Mouse (Mus musculus) limb, embryonic 11.5 days (tissue): ENCODE data around the gene Mgat5. TPM values are rescaled to one million over a fixed set of nuclear protein-coding genes. Genes with fewer than 3 reads are reported as not detected.

Experiments
- ATAC-seq: fragments of 200-750 bp; cut with Nextera tagmentation; 2 replicates; pipeline ENCODE4 v1.8.0; 2017; ENCODE audit warnings: low read depth; ENCODE audit not compliant: insufficient number of reproducible peaks, low FRiP score, low TSS enrichment
- DNase-seq: peaks from one replicate; pipeline ENCODE4 v3.0.0-alpha.2; 2015; ENCODE audit warnings: low spot score
- H3K27ac ChIP-seq: fragments of 300-500 bp; sonication (generic); replicated peaks from 2 replicates; pipeline ENCODE4 v1.5.1; 2014; ENCODE audit warnings: low read depth, mild to moderate bottlenecking, low read length
- H3K27me3 ChIP-seq: fragments of 300-500 bp; sonication (generic); 2 replicates; pipeline ENCODE4 v1.6.1; 2014; ENCODE audit warnings: mild to moderate bottlenecking, low read length, mixed read lengths; ENCODE audit not compliant: control insufficient read depth, insufficient read depth
- H3K36me3 ChIP-seq: fragments of 300-500 bp; sonication (generic); 2 replicates; pipeline ENCODE4 v1.6.1; 2014; ENCODE audit warnings: mild to moderate bottlenecking, low read length, moderate library complexity, mixed read lengths; ENCODE audit not compliant: control insufficient read depth, insufficient read depth
- H3K4me1 ChIP-seq: fragments of 300-500 bp; sonication (generic); 2 replicates; pipeline ENCODE4 v1.6.1; 2014; ENCODE audit warnings: low read length, mixed read lengths; ENCODE audit not compliant: control insufficient read depth, insufficient read depth
- H3K4me2 ChIP-seq: fragments of 300-500 bp; sonication (generic); 2 replicates; pipeline ENCODE4 v1.6.1; 2014; ENCODE audit warnings: low read depth, mild to moderate bottlenecking, moderate library complexity; ENCODE audit not compliant: severe bottlenecking
- H3K4me3 ChIP-seq: fragments of 300-500 bp; sonication (generic); 2 replicates; pipeline ENCODE4 v1.5.1; 2014; ENCODE audit warnings: low read depth, low read length
- H3K9ac ChIP-seq: fragments of 300-500 bp; sonication (generic); 2 replicates; pipeline ENCODE4 v1.6.1; 2014; ENCODE audit warnings: mild to moderate bottlenecking, low read length
- H3K9me3 ChIP-seq: fragments of 300-500 bp; sonication (generic); 2 replicates; pipeline ENCODE4 v1.6.1; 2016; ENCODE audit warnings: low read length; ENCODE audit not compliant: control insufficient read depth
- WGBS: fragments of 180-500 bp; shearing (Covaris S2); extraction: QIAGEN DNeasy Blood & Tissue Kit; methylation state at CpG from one replicate; pipeline ENCODE4 v1.1.7; 2014; 5-methylcytosine and 5-hydroxymethylcytosine counted together
- polyA plus RNA-seq: library from polyadenylated mRNA; unstranded; fragments of >200 nt; fragmentation: Nextera tagmentation; extraction: Ambion mirVana; gene quantifications from 2 replicates; pipeline ENCODE4 v1.2.1, GENCODE M21; 2014

The Mgat5 gene
- polyA plus RNA-seq, 1 experiment from 2014 or later = 6.3 TPM

DNA sequence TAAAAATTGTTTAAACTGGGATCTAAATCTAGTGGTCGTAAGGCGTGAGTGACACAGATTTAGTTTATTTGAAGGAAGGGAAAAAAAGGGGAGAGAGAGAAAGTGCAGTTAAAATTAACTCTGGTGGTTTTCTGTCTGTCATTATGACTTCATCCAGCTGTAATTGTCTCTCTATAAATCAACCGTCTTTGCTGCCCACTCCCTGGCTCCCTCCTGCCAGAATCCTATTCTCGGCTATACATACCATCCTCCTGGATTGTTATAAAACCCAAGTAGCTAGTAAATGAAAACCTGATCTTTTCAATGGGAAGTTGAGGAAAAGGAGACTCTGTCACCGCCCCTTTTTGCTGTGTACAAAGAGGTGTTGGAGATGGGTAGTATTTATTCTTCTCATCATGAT, 88.5 kb downstream of the Mgat5 start:
- Histone ChIP-seq H3K4me2 (no peak overlapping the region), H3K9ac (no peak overlapping the region), H3K4me3 (no peak overlapping the region), H3K4me1 (no peaks in the 10 kb centered on the region), H3K27me3 (no peaks in the 10 kb centered on the region), H3K27ac (no peak overlapping the region), H3K9me3 (no peaks in the 10 kb centered on the region), H3K36me3 (no peaks in the 10 kb centered on the region)
- DNase-seq (no peak), ATAC-seq (no peak)
- WGBS = 58% methylated on average over 5 of the region's 5 CpGs

DNA sequence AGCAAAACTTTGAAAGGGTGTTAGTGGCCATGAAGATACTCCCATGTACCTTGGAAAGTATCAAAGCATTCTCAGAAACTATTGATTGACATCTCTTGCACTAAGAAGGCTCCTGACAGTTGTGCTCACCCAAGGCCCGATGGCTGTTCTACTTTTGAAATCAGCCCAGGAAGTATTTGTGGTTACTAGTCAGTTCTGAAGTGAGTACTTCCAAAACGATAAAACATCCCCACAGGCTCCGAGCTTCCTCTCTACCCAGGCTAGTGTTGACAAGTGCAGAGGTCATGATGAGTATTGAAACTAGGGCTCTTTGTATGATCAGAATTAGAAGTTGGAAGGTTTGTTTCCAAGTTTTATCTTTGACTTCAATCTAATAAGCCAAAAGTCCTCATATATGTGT, 92.0 kb downstream of the Mgat5 start:
- Histone ChIP-seq H3K36me3 (no peaks in the 10 kb centered on the region), H3K9me3 (no peaks in the 10 kb centered on the region), H3K4me2 (no peak overlapping the region), H3K4me1 (no peaks in the 10 kb centered on the region), H3K27me3 (no peaks in the 10 kb centered on the region), H3K9ac (no peak overlapping the region), H3K27ac (no peak overlapping the region), H3K4me3 (no peak overlapping the region)
- no peak for ATAC-seq
- 92% methylated on average over 3 of the region's 3 CpGs for WGBS
- no peak for DNase-seq

DNA sequence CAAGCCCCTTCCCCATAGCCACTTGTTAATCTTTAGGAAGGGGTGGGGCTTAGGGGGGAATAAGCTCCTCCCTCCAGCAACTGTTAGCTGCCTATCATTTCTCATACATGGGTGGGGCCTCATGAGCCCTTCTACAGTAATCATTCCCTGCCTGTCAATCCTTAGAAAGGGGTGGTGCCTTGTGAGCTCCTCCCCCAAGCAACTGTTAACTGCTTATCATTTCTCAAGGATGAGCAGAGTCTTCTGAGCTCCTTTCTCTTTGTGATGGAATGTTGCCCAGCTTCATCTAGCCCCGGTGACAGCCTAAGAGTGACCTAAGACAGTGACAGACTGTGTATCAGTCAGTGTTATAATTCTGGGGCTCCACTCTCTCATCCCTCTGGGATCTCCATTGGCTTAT, 95.0 kb downstream of the Mgat5 start:
- DNase-seq (no peak), ATAC-seq (no peak)
- Histone ChIP-seq H3K4me3 (no peak overlapping the region), H3K9ac (no peak overlapping the region), H3K4me1 (no peaks in the 10 kb centered on the region), H3K9me3 (no peaks in the 10 kb centered on the region), H3K27me3 (no peaks in the 10 kb centered on the region), H3K4me2 (no peak overlapping the region), H3K27ac (no peak overlapping the region), H3K36me3 (no peaks in the 10 kb centered on the region)
- WGBS = 88% methylated on average over 1 of the region's 1 CpGs

- H3K9ac ChIP-seq = no peak overlapping the region
- H3K4me3 ChIP-seq = no peak overlapping the region
- no peaks in the 10 kb centered on the region for H3K4me1 ChIP-seq
- no peak overlapping the region for H3K27ac ChIP-seq
- no peaks in the 10 kb centered on the region for H3K27me3 ChIP-seq
- 78% methylated on average over 6 of the region's 6 CpGs for WGBS
- ATAC-seq (no peak), DNase-seq (no peak)
- H3K36me3 ChIP-seq = no peaks in the 10 kb centered on the region
- H3K9me3 ChIP-seq = no peaks in the 10 kb centered on the region
- no peak overlapping the region for H3K4me2 ChIP-seq
These were observed 96.2 kb downstream of the Mgat5 start for GRCm38 (mm10) chr1:127301038-127301437.

- H3K27ac ChIP-seq = no peak overlapping the region
- no peak for DNase-seq
These were observed 97.8 kb downstream of the Mgat5 start for GRCm38 (mm10) chr1:127302620-127303019.

DNA sequence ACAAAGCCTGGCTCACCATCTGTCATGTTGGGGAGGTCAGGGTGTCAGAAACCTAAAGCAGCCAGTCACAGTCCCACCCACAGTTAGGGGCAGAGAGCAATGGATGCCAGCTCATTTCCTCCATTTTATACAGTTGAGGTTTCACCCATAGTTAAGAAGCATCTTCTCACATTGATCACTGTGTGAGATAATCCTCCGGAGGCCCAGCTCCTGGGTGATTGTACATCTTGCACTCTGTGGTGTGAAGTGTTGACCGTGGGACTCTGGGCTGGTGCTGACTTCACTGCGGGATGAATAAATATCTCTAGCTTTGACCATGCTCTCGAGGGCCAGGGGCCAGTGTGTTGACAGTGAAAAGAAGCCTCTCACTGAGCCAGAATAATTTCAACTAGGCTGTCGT, 99.0 kb downstream of the Mgat5 start:
- Histone ChIP-seq H3K27ac (no peak overlapping the region), H3K4me2 (no peak overlapping the region), H3K4me3 (no peak overlapping the region), H3K36me3 (no peaks in the 10 kb centered on the region), H3K27me3 (no peaks in the 10 kb centered on the region), H3K4me1 (no peaks in the 10 kb centered on the region), H3K9ac (no peak overlapping the region), H3K9me3 (no peaks in the 10 kb centered on the region)
- ATAC-seq = no peak
- no peak for DNase-seq
- WGBS = 94% methylated on average over 5 of the region's 5 CpGs

More at GRCm38 (mm10) chr1:127302620-127303019, 97.8 kb downstream of the Mgat5 start:
- Histone ChIP-seq H3K4me2 (no peak overlapping the region), H3K4me1 (no peaks in the 10 kb centered on the region), H3K27me3 (no peaks in the 10 kb centered on the region), H3K9ac (no peak overlapping the region), H3K9me3 (no peaks in the 10 kb centered on the region), H3K4me3 (no peak overlapping the region), H3K36me3 (no peaks in the 10 kb centered on the region)
- WGBS = 91% methylated on average over 2 of the region's 2 CpGs
- no peak for ATAC-seq

GRCm38 (mm10) chr1:127304281-127304680, 99.5 kb downstream of the Mgat5 start:
- Histone ChIP-seq H3K36me3 (no peaks in the 10 kb centered on the region), H3K4me3 (no peak overlapping the region), H3K9ac (no peak overlapping the region), H3K27ac (no peak overlapping the region), H3K4me1 (no peaks in the 10 kb centered on the region), H3K9me3 (no peaks in the 10 kb centered on the region), H3K27me3 (no peaks in the 10 kb centered on the region), H3K4me2 (no peak overlapping the region)
- WGBS = 91% methylated on average over 2 of the region's 2 CpGs
- DNase-seq = no peak
- ATAC-seq = no peak

- DNase-seq = no peak
- Histone ChIP-seq H3K4me2 (no peak overlapping the region), H3K4me3 (no peak overlapping the region), H3K27ac (no peak overlapping the region), H3K9me3 (no peaks in the 10 kb centered on the region), H3K27me3 (no peaks in the 10 kb centered on the region), H3K9ac (no peak overlapping the region), H3K4me1 (no peaks in the 10 kb centered on the region), H3K36me3 (no peaks in the 10 kb centered on the region)
- 89% methylated on average over 2 of the region's 2 CpGs for WGBS
- no peak for ATAC-seq
These were observed 100.8 kb downstream of the Mgat5 start for GRCm38 (mm10) chr1:127305582-127305981.

GRCm38 (mm10) chr1:127306024-127306771, 101.4 kb downstream of the Mgat5 start:
- Histone ChIP-seq H3K27me3 (no peaks in the 10 kb centered on the region), H3K4me3 (no peak overlapping the region), H3K9ac (no peak overlapping the region), H3K4me2 (no peak overlapping the region), H3K27ac (no peak overlapping the region), H3K36me3 (no peaks in the 10 kb centered on the region), H3K9me3 (no peaks in the 10 kb centered on the region), H3K4me1 (no peaks in the 10 kb centered on the region)
- 84% methylated on average over 20 of the region's 20 CpGs for WGBS
- no peak for ATAC-seq
- no peak for DNase-seq
